Mouse (Mus musculus): ENCODE data around the gene Mtg1. TPM values are rescaled to one million over a fixed set of nuclear protein-coding genes. Genes with fewer than 3 reads are reported as not detected.

Mtg1 gene
- 11.8 TPM for total RNA-seq (2023)

DNA sequence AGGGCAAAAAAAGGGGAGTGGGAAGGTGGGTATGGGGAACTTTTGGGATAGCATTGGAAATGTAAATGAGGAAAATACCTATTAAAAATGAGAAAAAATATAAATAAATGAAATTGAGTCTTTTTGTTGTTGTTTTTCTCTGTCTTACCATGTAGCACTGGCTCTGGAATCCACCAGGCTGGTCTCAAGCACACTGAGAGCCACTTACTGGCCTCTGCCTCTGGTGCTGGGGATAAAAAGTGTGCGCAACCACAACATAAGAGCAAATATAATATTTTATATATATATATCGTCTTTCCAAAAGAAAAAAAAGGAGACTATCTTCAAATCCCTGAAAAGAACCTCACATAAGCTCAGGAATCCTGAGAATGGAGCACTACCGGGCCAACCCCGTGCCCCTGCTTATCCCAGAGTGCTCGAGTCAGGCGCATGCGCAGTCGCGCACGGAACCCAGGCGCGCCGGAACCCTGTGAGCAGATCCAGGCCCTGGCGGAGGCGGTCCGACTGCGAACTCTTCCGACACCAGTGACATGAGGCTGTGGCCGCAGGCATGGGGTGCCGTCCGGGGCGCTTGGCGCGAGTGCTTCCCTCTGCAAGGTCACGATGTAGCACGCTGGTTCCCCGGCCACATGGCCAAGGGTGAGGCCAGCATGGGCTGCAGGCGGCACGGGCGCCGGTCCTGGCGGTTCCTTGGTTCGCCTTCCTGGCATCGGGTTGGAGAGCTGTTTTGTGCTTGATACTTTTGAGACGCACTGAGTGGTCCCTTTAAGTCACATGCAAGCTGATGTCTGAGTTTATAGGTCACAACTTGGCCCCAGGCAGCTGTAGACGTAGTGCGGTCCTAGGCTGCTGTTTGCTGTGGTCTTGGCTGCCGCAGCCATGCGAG, at the start of gene Mtg1:
Mtg1 (plus strand) TSS at position 430 of the 886 bp plus-strand sequence.

DNA sequence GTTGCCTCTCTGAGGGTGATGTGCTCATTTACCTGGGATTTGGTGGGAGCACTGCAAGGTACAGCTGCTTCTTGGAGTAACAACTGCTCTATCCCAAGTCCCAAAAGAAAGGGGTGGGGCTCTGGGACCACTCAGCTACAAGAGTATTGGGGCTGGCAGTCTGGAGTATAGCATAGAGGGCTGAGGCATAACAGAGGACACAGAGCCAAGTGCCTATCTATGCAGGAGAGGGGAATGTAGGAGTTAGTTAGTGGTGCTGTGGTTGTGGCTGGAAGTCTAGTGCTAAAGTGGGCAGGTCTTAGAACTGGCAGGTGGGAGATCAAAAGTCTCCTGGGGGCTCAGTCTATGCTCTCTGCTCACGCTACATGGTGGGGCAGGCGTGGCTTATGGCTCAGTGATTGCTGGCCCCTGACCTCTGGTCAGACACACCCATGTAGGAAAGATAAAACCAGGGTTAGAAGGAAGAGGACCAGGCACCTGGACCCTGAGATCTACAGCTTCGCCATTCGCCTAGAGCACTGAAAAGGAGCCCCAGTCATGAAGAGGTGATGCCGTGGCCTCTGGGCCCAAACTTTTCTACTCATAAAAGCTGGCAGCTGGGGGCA, 44.3 kb upstream of the Mtg1 start, which contains the start of gene Prap1:
Prap1 (plus strand) TSS at position 472 of the 605 bp plus-strand sequence.

DNA sequence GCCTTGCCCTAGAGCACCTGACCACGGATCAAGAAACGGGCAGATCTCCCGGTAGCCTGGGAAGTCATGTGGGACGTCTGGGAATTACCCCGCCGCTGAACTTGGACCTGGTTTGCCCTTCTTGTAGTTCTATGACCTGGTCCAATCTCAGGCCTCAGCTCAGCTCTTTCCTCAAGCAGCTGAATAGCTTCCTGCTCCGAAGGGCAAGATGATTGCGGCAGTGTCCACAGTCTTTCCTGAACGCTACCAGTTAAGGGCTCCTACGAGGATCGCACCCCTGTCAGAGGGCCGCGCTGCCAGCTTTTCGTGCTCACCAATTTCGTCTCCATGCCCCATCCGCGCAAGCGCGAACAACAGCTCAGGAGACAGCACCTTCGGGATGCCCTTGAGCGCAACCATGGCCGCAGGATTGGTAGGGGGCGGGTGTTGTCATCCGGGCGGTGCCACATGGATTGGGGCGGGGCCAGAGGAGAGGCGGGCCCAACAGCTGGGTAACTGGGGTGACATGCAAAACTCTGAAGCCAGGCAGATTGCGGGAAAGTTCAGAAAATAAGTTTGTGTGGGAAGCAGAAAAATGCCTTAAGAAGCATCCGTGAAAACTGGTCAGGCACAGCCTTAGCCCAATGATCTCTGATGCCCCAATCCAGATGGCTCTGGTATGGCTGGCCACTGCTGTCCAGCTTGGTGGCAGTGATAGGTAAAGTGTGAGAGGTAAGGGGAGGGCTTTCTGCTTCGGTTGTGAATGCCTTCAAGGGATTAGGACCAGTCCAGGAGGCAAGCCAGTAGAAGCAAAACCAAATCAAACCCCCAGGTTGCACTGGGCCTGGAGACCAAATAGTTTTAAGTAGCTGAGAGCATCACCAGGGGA, 35.1 kb upstream of the Mtg1 start, which contains the start of gene Fuom:
Fuom (minus strand) TSS at position 449 of the 868 bp plus-strand sequence.

DNA sequence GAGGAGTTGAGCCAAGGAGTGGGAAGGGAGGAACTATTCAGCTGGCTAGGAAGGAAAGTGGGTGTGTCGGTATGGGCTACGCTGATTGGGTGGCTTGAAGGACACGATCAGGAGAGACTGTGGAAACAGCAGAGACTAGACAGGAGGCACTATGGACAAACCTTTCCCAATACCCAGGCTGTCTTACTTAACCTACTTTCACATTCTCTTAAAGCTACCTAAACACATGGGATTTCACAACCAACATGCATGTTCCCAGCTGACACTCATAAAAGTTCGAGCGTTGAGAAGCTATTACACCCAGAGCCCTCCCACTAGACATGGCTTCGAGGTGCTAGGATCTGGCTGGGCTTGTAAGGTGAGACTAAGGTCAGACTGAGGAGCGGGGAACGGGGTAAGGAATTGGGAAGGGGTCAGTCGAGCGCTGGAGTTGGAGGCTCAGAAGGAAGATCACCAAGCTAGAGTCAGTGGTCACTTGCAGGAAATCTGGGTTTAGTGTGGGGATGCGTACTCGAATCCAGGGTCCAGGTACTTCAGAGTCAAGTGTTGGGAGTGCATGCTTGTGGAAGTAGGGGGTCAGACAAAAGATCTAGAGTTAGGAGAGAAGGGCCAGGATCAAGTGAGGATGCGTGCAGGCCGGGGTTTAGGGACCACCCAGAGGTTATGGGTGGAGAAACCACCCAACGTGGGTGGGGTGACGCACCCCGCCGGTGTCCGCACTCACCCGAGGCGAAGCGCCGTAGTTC, 21.6 kb upstream of the Mtg1 start, which contains the start of gene Paox:
Paox (plus strand) TSS at position 217 of the 746 bp plus-strand sequence.

DNA sequence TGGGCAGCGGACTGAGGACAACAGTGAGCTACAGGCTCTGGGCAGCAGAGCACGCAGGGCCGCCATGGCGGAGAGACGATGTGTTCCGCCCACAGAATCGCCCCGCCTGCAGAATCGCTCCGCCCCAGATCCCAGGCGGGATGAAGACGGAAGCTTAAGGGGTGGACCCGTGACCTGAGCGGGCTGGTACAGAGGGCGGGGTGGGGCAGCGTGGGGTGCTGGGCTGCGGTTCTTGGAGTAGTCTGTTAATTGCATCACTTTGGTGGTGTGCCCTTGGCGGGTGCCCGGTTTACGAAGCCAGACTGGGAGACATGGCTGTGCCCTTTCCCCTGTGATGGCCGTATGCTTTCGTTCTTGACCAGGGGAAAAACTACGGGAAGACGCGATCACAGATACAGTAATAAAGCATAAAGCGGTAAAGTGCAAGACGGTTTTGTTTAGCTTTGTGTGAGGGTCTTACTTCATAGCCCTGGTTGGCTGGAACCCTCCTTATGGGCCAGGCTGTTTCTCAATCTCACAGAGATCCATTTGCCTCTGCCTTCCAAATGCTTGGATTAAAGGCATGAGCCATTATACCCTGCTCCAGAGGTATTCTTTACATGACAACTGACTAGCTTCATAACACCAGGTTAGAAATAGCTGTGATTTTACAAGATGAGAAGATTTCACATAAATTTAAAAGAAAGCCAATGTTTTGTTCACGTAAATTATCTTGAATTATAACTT, 20.9 kb upstream of the Mtg1 start, which contains the start of gene Echs1:
Echs1 (minus strand) TSS at position 148 of the 726 bp plus-strand sequence.

DNA sequence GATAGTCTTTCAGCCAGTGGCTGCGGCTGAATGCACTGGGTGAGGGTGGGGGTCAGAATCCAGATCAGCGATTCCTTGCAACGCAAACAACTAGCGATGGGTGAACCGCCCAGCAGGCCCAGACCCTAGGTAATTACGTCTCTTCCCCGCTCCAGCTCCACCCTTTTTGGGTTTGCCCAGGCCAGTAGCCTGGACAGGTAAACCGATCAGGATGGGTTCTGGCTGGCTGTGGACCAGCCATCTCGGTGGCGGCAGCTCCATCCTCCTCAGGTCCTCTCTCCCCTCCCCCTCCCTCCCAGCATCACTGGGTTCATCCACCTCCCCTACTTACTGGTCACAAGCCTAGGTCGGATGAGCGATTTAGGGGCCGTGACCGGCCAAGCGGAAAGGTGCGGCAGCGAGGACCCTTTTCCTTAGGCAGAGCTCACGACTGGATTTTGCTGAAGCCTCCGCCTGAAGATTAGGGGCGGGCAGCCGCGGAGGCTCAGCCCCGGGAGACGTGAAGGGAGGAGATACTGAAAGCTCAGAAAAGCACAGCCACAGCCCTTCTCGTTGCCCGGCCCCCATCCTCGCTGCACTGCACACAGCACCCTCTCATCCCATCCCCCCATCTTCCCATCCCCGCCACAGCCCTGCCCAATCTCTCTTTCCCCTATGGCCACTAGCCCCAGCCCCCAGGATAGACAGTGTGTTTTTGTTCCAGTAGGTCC, 17.0 kb downstream of the Mtg1 start, which contains the start of gene Sprn:
Sprn (minus strand) TSS at position 660 of the 710 bp plus-strand sequence.

DNA sequence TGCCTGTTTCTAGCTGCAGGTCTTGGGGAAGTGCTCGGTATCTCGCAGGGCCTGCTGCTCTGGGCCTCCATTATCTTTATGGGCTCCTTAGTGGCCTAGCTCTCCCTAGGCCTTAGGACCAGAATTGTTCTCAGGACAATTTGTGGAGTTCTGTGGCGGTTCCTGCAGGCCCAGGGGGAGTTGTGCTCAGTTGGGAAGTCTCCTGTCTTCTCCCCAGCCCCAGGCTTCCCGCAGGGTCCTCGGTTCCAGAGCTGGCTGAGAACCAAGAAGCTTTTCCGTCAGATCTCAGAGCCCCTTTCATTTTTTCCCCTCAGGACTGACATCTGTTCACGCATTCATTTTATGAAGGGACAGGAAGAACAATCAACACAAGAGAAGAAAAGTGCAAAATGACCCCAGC, 27.3 kb downstream of the Mtg1 start, which contains the start of gene Olfr522:
Olfr522 (minus strand) TSS at position 101 of the 400 bp plus-strand sequence.

DNA sequence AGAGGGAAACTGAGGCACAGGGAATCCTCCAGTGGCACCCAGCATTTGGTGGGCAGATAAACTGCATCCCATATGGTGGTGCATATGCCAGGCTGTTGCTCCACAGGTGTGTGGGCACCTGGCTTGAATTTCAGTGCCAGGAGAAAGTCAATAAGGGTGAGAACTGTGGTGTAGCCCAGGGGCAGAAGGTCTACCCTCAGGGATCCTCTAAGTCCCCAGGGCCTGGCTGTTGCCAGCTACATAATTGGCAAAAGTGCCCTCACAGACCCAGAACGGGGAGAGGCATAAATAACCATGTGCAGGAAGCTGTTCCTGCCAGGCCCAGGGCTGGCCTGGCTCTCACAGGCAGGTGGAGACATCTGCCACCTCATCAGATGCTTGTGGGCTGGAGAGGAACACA, 35.6 kb downstream of the Mtg1 start, which contains the start of gene Olfr523:
Olfr523 (plus strand) TSS at position 282 of the 400 bp plus-strand sequence.

Other genes with a start within 250 kb of the Mtg1 start
- gene Kndc1, start 242.9 kb upstream of the Mtg1 start, total RNA-seq (2023): not detected
- not detected for gene Utf1, start 193.8 kb upstream of the Mtg1 start, total RNA-seq (2023)
- not detected for gene 6430531B16Rik, start 158.8 kb upstream of the Mtg1 start, total RNA-seq (2023)
- gene Adam8, start 145.0 kb upstream of the Mtg1 start, total RNA-seq (2023): 3.3 TPM
- 36.5 TPM for gene Zfp511, start 101.2 kb upstream of the Mtg1 start, total RNA-seq (2023)
- gene Tubgcp2, start 100.9 kb upstream of the Mtg1 start, total RNA-seq (2023): 24.5 TPM
- gene Msx3, start 88.5 kb upstream of the Mtg1 start, total RNA-seq (2023): not detected
- gene Caly, start 55.0 kb upstream of the Mtg1 start, total RNA-seq (2023): not detected
- gene Prap1, start 44.2 kb upstream of the Mtg1 start, total RNA-seq (2023): not detected
- 8.1 TPM for gene Fuom, start 35.1 kb upstream of the Mtg1 start, total RNA-seq (2023)
- 6.0 TPM for gene Paox, start 21.8 kb upstream of the Mtg1 start, total RNA-seq (2023)
- 32.8 TPM for gene Echs1, start 21.1 kb upstream of the Mtg1 start, total RNA-seq (2023)
- not detected for gene Sprn, start 17.3 kb downstream of the Mtg1 start, total RNA-seq (2023)
- not detected for gene Olfr522, start 27.2 kb downstream of the Mtg1 start, total RNA-seq (2023)
- not detected for gene Olfr523, start 35.7 kb downstream of the Mtg1 start, total RNA-seq (2023)
- not detected for gene Olfr524, start 68.4 kb downstream of the Mtg1 start, total RNA-seq (2023)
- gene Cd163l1, start 80.7 kb downstream of the Mtg1 start, total RNA-seq (2023): not detected
- 0.32 TPM for gene 5830411N06Rik, start 109.7 kb downstream of the Mtg1 start, total RNA-seq (2023)
- gene Olfr525, start 183.3 kb downstream of the Mtg1 start, total RNA-seq (2023): not detected
- gene Olfr527, start 196.5 kb downstream of the Mtg1 start, total RNA-seq (2023): not detected
- not detected for gene Olfr60, start 224.1 kb downstream of the Mtg1 start, total RNA-seq (2023)
- not detected for gene Olfr530, start 238.8 kb downstream of the Mtg1 start, total RNA-seq (2023)

Measured in CD4-positive naive resting alpha-beta T cell, adult 76 days (primary cell).